Mouse (Mus musculus) gastrocnemius, adult 8-10 months (tissue): Measurements from ENCODE around the gene Lrig2. TPM values are rescaled to one million over a fixed set of nuclear protein-coding genes. Genes with fewer than 3 reads are reported as not detected.

Experiments used
- DNase-seq, 2 experiments: peaks; one replicate each; pipeline ENCODE4 v3.0.0; 2022; ENCODE audit warnings: low spot score in 2 of 2
- total RNA-seq, 4 experiments: library from RNA; stranded (reverse); gene quantifications; 2 replicates each; pipeline ENCODE4 v1.2.4; 2022

Gene Lrig2
- total RNA-seq, 4 experiments from 2014 or later: 5.2 to 7.4 (median 6.0) TPM

- DNase-seq: no peak
These were observed 139.3 kb downstream of the Lrig2 start for GRCm38 (mm10) chr3:104372374-104372773.

GRCm38 (mm10) chr3:104367912-104368311 lies 143.8 kb downstream of the Lrig2 start:
- no peak for DNase-seq

GRCm38 (mm10) chr3:104361814-104362213 lies 149.9 kb downstream of the Lrig2 start:
- DNase-seq: no peak

GRCm38 (mm10) chr3:104360325-104360724 lies 151.4 kb downstream of the Lrig2 start:
- DNase-seq: no peak

GRCm38 (mm10) chr3:104359225-104360135 lies 152.2 kb downstream of the Lrig2 start:
- no peak for DNase-seq

- no peak for DNase-seq
These were observed 153.0 kb downstream of the Lrig2 start for GRCm38 (mm10) chr3:104358747-104359146.

GRCm38 (mm10) chr3:104356106-104356505 lies 155.6 kb downstream of the Lrig2 start:
- DNase-seq: no peak

- DNase-seq: no peak
These were observed 157.8 kb downstream of the Lrig2 start for GRCm38 (mm10) chr3:104353884-104354283.

- no peak for DNase-seq
These were observed 159.2 kb downstream of the Lrig2 start for GRCm38 (mm10) chr3:104352358-104353060.

GRCm38 (mm10) chr3:104350253-104350945 lies 161.3 kb downstream of the Lrig2 start:
- no peak for DNase-seq

GRCm38 (mm10) chr3:104349847-104350228 lies 161.9 kb downstream of the Lrig2 start:
- no peak for DNase-seq

GRCm38 (mm10) chr3:104349203-104349846 lies 162.4 kb downstream of the Lrig2 start:
- no peak for DNase-seq

Other genes starting within 250 kb of the Lrig2 start
- 10 to 100 TPM; 22.5 to 27.1 (median 24.3) TPM for gene Slc16a1, start 126.8 kb upstream of the Lrig2 start, total RNA-seq